Mouse (Mus musculus) large intestine, adult 2 months (tissue): ENCODE measurements around the gene Kcnj14. TPM values are rescaled to one million over a fixed set of nuclear protein-coding genes. Genes with fewer than 3 reads are reported as not detected.

Experiments used
- DNase-seq: peaks from one replicate; pipeline ENCODE4 v3.0.0-alpha.2; 2012; ENCODE audit warnings: low read depth, low spot score
- WGBS: fragments of 180-500 bp; shearing (Covaris S2); methylation state at CpG from one replicate; pipeline ENCODE4 v1.1.7; 2018; 5-methylcytosine and 5-hydroxymethylcytosine counted together
- polyA plus RNA-seq: library from polyadenylated mRNA; depleted of rRNA; stranded (reverse); fragments of >200 nt; gene quantifications from 2 replicates; pipeline ENCODE4 v1.2.3, GENCODE M21; 2012; rRNA removed

The Kcnj14 gene
- polyA plus RNA-seq, 1 experiment: 0.33 TPM

GRCm38 (mm10) chr7:45779081-45779641 is 45.4 kb downstream of the Kcnj14 start:
- WGBS: 9% methylated on average over 22 of the region's 22 CpGs
- no peak for DNase-seq

- WGBS: 80% methylated on average over 7 of the region's 7 CpGs
- no peak for DNase-seq
Observed at GRCm38 (mm10) chr7:45775237-45775636, 49.3 kb downstream of the Kcnj14 start.

GRCm38 (mm10) chr7:45771101-45771500 is 53.5 kb downstream of the Kcnj14 start:
- 39% methylated on average over 4 of the region's 4 CpGs for WGBS
- no peak for DNase-seq

- WGBS: 23% methylated on average over 8 of the region's 8 CpGs
- no peak for DNase-seq
Observed at GRCm38 (mm10) chr7:45770427-45771082, 54.0 kb downstream of the Kcnj14 start.

DNA sequence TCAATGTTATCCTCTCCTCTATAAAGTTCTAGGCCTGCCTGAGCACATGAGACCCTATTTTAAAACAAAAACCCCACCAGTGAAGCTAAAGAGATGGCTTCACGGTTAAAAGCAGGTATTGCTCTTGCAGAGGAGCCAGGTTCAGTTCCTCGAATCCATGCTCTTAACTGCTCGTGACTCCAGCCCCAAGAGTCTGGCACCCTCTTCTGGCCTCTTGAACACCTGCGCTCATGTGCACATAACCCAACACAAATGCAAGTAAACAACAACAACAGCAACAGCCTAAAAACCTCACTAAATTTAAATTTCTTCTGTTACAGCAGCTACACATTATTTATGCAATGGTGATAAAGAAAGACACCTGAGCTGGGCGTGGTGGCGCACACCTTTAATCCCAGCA is 57.1 kb downstream of the Kcnj14 start:
- WGBS: 96% methylated on average over 6 of the region's 6 CpGs
- DNase-seq: no peak

- 60% methylated on average over 8 of the region's 8 CpGs for WGBS
- DNase-seq: no peak
Observed at GRCm38 (mm10) chr7:45766764-45767163, 57.8 kb downstream of the Kcnj14 start.

Other genes with a start within 250 kb of the Kcnj14 start
- 0.25 and 0.29 TPM in 2 replicates for gene Fgf21, start 209.3 kb downstream of the Kcnj14 start, polyA plus RNA-seq
- 2.5 and 2.7 TPM in 2 replicates for gene Fut1, start 207.5 kb downstream of the Kcnj14 start, polyA plus RNA-seq
- 0.07 and 0.25 TPM in 2 replicates for gene Izumo1, start 203.0 kb downstream of the Kcnj14 start, polyA plus RNA-seq
- 5.0 and 5.3 TPM in 2 replicates for gene Rasip1, start 197.3 kb downstream of the Kcnj14 start, polyA plus RNA-seq
- gene Mamstr, start 184.8 kb downstream of the Kcnj14 start, polyA plus RNA-seq: 0.77 and 1.3 TPM in 2 replicates
- 11.6 and 64.5 TPM in 2 replicates for gene Fut2, start 158.4 kb downstream of the Kcnj14 start, polyA plus RNA-seq
- gene Ntn5, start 140.8 kb downstream of the Kcnj14 start, polyA plus RNA-seq: 0.92 and 4.4 TPM in 2 replicates
- gene Sec1, start 130.4 kb downstream of the Kcnj14 start, polyA plus RNA-seq: 0.10 and 0.63 TPM in 2 replicates
- 2.7 and 3.6 TPM in 2 replicates for gene Car11, start 124.9 kb downstream of the Kcnj14 start, polyA plus RNA-seq
- 6.4 and 7.9 TPM in 2 replicates for gene Dbp, start 119.7 kb downstream of the Kcnj14 start, polyA plus RNA-seq
- gene Rpl18, start 109.3 kb downstream of the Kcnj14 start, polyA plus RNA-seq: 1,707 and 1,915 TPM in 2 replicates
- 51.9 and 70.7 TPM in 2 replicates for gene Sphk2, start 106.8 kb downstream of the Kcnj14 start, polyA plus RNA-seq
- 106 and 117 TPM in 2 replicates for gene Fam83e, start 103.6 kb downstream of the Kcnj14 start, polyA plus RNA-seq
- gene Spaca4, start 99.0 kb downstream of the Kcnj14 start, polyA plus RNA-seq: not detected in 2 replicates
- gene Lmtk3, start 41.0 kb downstream of the Kcnj14 start, polyA plus RNA-seq: 0.73 and 2.1 TPM in 2 replicates
- 210 and 303 TPM in 2 replicates for gene Sult2b1, start 40.1 kb downstream of the Kcnj14 start, polyA plus RNA-seq
- 39.6 and 49.1 TPM in 2 replicates for gene Cyth2, start 10.2 kb downstream of the Kcnj14 start, polyA plus RNA-seq
- gene Grwd1, start 6.2 kb upstream of the Kcnj14 start, polyA plus RNA-seq: 15.9 and 17.8 TPM in 2 replicates
- 357 and 385 TPM in 2 replicates for gene Kdelr1, start 48.0 kb upstream of the Kcnj14 start, polyA plus RNA-seq
- 1.1 and 2.6 TPM in 2 replicates for gene Grin2d, start 53.6 kb upstream of the Kcnj14 start, polyA plus RNA-seq
- 0.26 and 0.41 TPM in 2 replicates for gene Syngr4, start 71.9 kb upstream of the Kcnj14 start, polyA plus RNA-seq
- 28.7 and 33.5 TPM in 2 replicates for gene Tmem143, start 72.2 kb upstream of the Kcnj14 start, polyA plus RNA-seq
- gene Emp3, start 96.6 kb upstream of the Kcnj14 start, polyA plus RNA-seq: 66.0 and 74.3 TPM in 2 replicates
- gene Ccdc114, start 99.3 kb upstream of the Kcnj14 start, polyA plus RNA-seq: 1.7 and 2.8 TPM in 2 replicates
- 3.0 and 6.4 TPM in 2 replicates for gene Abcc6, start 205.5 kb upstream of the Kcnj14 start, polyA plus RNA-seq
- gene Nomo1, start 208.9 kb upstream of the Kcnj14 start, polyA plus RNA-seq: 53.0 and 77.1 TPM in 2 replicates